Mouse (Mus musculus) cerebellum, adult 11 months (tissue): ENCODE data around the gene Cenpa.
"Not testable (repeated sequence)": the region's sequence is repeated elsewhere in the genome, so short reads cannot be mapped to it uniquely, and the experiment has no call there.

Source experiments
- DNase-seq: peaks from one replicate; pipeline ENCODE4 v3.0.0; 2022

The Cenpa gene

GRCm38 (mm10) chr5:30647815-30648560, 18.6 kb upstream of the Cenpa start, which contains the start of gene Slc35f6:
Gene Slc35f6 (plus strand): TSS chr5:30647933.
- peak; percentile 88 for DNase-seq

DNA sequence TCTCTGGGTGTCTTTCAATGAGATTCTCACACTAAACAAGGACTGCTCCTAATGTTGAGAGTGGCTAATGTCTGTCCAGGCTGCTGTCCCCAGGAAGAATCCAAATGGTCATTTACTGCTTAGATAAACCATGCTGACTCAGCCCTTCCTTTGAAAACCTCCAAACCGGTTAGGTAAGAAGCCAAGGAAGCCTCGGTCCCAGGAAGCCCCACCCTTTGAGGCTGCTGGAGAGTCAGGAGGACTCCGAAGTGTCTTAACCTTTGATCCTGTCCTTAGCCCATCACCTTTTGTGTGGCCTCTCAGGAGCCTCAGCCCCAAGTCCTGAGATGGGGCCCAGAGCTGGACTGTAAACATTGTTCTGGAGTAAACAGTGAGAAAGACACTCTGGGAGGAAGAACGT, 17.0 kb upstream of the Cenpa start:
- DNase-seq, result no peak

DNA sequence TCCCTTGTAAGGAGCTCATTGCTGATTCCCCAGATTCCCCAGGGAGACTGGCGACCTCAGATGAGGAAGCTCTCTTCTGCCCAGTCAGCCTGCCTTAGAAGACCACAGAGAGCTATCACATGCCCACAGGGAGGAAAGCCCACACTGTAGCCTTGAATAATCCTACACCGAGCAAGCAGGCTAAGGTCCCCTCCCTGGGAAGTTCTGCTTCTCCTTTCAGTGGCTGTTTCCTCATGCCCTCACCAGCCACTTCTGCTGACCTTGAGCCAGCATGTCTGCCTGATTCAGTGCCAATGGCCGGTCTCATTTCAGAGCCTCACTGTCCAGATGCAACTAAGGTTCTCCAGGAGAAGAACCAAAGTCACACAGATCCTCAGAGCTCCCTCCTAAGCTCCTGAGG, 15.8 kb upstream of the Cenpa start:
- DNase-seq, result no peak

- DNase-seq, result no peak
Observed at GRCm38 (mm10) chr5:30651554-30651953, 15.0 kb upstream of the Cenpa start.

DNA sequence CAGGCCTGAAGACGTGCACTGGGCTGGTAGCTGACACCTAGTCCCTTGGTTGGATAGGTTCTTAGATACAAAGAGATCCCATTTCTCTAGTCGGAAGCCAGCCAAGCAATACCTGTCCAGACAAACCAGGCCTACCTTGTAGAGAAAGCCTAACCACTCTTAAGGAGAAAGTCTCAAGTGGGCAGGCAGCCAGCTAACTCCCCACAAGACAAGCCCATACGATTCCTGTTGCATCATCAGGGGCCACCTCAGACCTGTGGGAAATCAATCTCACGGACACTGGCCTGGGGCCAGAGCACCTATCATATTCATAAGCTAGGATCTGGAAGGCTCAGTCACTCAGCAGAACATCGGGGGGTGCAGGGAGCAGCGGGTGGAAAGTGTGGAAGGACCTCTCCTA, 13.3 kb upstream of the Cenpa start:
- no peak for DNase-seq

GRCm38 (mm10) chr5:30655042-30655441, 11.5 kb upstream of the Cenpa start:
- no peak for DNase-seq

DNA sequence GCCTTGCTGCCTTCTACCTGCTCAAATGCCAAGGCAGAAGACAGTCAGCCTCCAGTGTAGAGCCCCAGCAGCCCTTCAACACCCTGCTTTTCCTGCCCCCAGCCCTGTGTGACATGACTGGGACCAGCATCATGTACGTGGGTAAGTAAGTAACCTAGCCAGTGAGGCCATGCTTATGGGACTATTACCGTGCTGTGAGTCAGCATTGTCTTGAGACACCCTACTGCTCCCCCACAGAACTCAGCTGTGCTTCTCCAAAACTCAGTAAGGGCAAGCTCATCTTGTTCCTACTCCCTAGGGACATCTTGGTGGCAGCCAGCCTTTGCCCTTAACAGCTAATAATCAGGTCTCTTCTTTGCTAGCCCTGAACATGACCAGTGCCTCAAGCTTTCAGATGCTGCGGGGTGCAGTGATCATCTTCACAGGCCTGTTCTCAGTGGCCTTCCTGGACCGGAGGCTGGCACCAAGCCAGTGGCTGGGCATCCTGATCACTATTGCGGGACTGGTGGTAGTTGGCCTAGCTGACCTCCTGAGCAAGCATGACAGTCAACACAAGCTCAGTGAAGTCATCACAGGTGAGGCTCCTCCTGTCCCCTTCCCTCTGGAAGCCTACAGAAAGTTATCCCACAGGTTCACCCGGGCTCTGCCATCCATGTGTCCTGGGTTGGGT, 10.9 kb upstream of the Cenpa start:
- DNase-seq, result no peak

- DNase-seq, result no peak
Observed at GRCm38 (mm10) chr5:30659042-30659441, 7.5 kb upstream of the Cenpa start.

GRCm38 (mm10) chr5:30660278-30660677, 6.3 kb upstream of the Cenpa start:
- no peak for DNase-seq

- DNase-seq, result no peak
Observed at GRCm38 (mm10) chr5:30660813-30661212, 5.8 kb upstream of the Cenpa start.

DNA sequence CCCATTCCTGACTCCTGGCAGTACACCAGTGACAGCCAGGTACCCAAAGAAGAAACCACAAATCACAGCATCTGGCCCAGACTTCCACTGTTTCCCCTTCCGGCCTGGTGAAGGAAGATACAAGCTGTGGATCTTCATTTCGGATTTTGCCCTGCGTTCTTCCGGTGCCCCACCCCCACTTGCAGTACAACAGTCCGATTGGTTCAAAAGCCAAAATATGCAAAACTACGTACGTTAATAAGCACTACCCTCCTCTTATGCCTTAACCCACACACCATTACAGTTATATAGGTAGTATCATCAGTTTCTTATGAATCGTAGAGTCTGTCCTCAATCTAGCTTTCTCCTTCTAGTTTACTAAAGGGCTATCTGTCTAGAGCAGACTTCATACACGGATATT, 1.2 kb upstream of the Cenpa start:
- DNase-seq, result no peak

GRCm38 (mm10) chr5:30665968-30666367, 609 bp upstream of the Cenpa start:
- no peak for DNase-seq

DNA sequence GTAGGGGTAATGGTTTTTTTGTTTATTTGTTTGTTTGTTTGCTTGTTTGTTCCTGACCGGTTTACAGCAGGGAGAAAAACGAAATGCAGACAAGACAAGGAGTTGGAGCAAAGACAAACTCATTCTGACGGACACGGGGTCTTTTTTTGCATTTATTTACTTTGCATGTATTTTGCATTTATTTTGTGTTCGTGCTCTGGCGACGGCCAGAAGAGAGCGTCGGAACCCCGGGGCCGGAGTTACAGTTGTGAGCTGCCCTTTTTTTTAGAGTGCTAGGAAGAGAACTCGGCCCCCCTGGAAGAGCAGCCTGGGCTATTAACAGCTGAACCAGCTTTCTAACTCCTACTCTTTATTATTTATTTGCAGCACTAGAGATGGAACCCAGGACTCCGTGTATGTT, 638 bp downstream of the Cenpa start:
- no peak for DNase-seq

DNA sequence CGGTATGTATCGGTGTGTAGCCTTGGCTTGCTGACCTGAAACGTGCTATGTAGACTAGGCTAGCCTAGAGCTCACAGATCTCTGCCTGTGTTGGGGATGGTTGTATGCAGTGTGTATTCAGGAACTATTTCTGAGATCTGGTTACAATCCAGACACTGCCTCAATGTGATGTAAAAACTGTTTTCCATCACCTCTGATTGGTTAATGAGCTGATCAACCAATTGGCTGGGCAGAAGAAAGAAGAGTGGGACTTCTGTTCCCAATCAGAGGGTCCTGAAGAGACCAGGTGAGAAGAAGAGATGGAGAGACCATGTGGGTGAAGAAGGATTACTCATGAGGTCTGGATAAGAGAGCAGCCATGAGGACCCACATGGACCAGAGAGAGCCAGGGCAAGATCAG, 1.1 kb downstream of the Cenpa start:
- DNase-seq, result no peak

DNA sequence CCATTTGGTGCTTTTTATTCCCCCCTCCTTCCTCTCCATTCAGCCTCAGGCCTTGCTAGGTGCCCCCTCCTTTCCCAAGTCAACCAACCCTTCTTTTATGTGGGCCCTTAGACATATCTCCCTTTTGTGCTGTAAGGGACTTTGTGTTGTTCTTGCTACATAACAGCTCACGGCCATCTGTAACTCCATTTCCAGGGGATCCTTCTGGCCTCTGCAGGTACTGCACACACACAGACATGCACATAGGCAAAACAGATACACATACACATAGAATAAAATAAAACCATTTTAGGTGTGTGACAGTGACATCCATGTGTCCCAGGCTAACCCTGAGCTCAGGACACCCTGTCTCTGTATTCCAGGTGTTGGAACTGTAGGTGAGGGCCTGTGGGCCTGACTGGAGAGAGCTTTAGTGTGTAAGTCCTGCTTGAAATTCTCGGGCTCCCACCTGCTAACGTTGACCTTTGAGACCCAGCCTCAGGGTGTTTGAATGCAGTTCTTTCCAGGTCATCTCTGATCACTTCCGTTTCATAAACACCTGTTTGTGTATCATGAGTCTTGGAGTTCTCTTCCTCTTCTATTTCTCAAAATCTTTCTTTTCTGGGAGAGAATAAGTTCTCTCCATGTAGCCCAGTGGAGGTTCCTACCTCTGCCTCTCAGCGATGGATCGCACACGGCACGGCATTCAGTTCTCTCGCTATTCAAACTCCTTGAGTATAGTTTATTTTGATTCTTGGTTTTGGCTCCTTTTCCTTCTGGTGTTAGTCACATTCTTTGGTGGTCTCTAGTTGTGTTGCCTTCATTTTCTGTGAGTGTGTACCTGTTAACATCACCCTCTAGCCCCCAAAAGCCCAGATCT, 2.3 kb downstream of the Cenpa start:
- no peak for DNase-seq

- no peak for DNase-seq
Observed at GRCm38 (mm10) chr5:30669496-30669830, 2.9 kb downstream of the Cenpa start.

DNA sequence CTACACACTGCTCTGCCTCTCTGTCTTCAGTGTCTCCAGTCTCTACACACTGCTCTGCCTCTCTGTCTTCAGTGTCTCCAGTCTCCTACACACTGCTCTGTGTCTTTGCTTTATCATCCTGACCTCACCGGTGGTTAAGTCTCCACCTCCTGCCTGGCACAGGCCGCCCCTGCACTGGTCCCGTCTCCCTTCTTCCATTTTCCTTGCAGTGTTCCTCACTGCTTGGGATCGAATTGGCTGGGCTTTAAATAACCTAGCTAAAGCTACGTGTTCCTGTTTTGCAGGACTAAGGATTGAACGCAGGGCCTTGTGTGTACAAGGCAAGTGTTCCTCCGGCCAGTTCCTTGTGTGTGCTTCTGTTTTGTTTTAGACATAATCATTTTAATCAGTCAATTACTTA, 3.5 kb downstream of the Cenpa start:
- no peak for DNase-seq

- no peak for DNase-seq
Observed at GRCm38 (mm10) chr5:30674001-30674400, 7.4 kb downstream of the Cenpa start.

DNA sequence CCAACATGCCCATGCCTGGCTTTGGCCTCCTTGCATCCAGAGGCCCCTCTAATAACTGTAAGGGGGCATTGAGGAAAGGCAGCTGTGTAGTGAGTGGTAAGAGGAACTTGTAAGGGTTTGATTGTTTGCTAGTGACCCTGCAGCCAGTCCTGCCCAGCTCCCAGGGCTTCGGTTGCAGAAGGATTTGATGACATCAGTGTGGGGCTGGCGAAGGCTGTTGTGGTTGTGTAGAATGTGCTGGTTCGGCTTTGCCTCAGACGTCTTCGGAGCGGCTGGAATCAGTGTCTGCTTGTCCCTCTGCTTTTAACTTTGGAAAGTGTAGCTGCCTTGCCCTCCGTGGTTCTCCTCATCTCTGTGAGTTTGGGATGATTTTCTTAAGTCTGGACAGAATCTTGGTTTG, 10.2 kb downstream of the Cenpa start:
- DNase-seq, result no peak

DNA sequence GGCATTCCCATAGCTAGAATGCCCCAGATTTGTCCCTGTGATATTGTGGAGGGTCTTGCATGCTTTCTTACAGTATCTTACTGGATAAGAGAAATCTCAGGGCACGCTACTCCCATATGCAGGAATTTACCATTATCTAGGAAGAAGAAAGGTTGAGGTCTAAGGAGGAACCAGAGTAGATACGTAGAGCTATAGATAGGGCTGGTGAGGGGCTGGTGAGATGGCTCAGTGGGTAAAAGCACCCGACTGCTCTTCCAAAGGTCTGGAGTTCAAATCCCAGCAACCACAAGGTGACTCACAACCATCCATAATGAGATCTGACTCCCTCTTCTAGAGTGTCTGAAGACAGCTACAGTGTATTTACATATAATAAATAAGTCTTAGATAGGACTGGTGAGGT, 11.5 kb downstream of the Cenpa start:
- not testable (repeated sequence) for DNase-seq

DNA sequence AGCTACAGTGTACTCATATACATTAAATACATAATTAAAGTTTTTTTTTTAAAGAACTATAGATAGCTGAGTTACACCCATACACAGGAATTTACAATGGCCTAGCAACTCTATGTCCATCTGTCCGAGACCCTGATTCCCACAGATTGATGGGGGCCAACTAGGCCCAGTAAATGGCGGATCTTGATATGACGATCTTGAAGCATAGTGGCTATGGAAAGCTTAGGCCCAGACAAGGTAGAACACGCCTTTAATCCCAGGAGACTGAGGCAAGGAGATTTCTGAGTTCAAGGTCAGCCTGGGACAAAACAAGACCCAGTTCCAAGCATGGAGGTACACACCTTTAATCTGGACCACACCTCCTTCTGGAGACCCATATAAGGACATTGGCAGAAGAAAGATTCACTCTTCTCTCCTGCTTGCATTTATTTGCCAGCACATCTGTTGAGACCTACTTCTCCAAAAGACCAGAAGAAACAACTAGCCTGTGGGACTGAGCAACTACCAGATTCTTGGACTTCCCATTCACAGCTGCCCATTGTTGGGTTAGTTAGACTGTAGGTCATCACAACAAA, 12.2 kb downstream of the Cenpa start:
- no peak for DNase-seq

- no peak for DNase-seq
Observed at GRCm38 (mm10) chr5:30679593-30679992, 13.0 kb downstream of the Cenpa start.

- no peak for DNase-seq
Observed at GRCm38 (mm10) chr5:30681970-30682369, 15.4 kb downstream of the Cenpa start.
